Mouse (Mus musculus) G1E (cell line): ENCODE results near the gene Palm2. TPM values are rescaled to one million over a fixed set of nuclear protein-coding genes. Genes with fewer than 3 reads are reported as not detected.

Experiments used
- ATAC-seq: 2 replicates; pipeline ENCODE4 v1.8.0; 2016; ENCODE audit warnings: mild to moderate bottlenecking; ENCODE audit not compliant: insufficient number of reproducible peaks, poor library complexity, low FRiP score, severe bottlenecking; ENCODE audit errors: extremely low read depth
- DNase-seq: peaks from one replicate; pipeline ENCODE4 v3.0.0; 2012; ENCODE audit warnings: low spot score
- H3K27me3 ChIP-seq: 2 replicates; pipeline ENCODE4 v1.6.1; 2012; ENCODE audit warnings: mild to moderate bottlenecking, low read length, inconsistent platforms; ENCODE audit not compliant: insufficient read depth
- H3K36me3 ChIP-seq: replicated peaks from 2 replicates; pipeline ENCODE3; 2012; ENCODE audit warnings: mild to moderate bottlenecking, inconsistent platforms
- H3K4me1 ChIP-seq: 2 replicates; pipeline ENCODE4 v1.6.1; 2012; ENCODE audit warnings: low read depth, low read length, inconsistent platforms, mixed read lengths; ENCODE audit not compliant: insufficient read depth
- H3K4me3 ChIP-seq: 2 replicates; pipeline ENCODE4 v1.5.1; 2012; ENCODE audit warnings: low read depth, mild to moderate bottlenecking, inconsistent platforms, low read length, moderate library complexity, mixed read lengths
- H3K9me3 ChIP-seq: replicated peaks from 2 replicates; pipeline ENCODE4 v1.6.1; 2012; ENCODE audit warnings: inconsistent platforms
- CTCF ChIP-seq: IDR thresholded peaks from 2 replicates; pipeline ENCODE4 v1.5.1; 2012; ENCODE audit warnings: low read depth, low read length, inconsistent platforms, mixed read lengths
- GATA1 ChIP-seq: IDR thresholded peaks from 2 replicates; pipeline ENCODE4 v1.6.1; 2012; ENCODE audit warnings: borderline replicate concordance, low read length, inconsistent platforms, mixed read lengths
- GATA2 ChIP-seq: IDR thresholded peaks from 2 replicates; pipeline ENCODE4 v1.6.1; 2012; ENCODE audit warnings: low read depth, low read length, inconsistent platforms, borderline replicate concordance
- POLR2AphosphoS5 ChIP-seq: IDR thresholded peaks from 2 replicates; pipeline ENCODE4 v1.6.1; 2012; ENCODE audit warnings: low read depth, low read length, inconsistent platforms; ENCODE audit not compliant: insufficient replicate concordance
- TAL1 ChIP-seq: conservative IDR thresholded peaks from 2 replicates; pipeline ENCODE4 v1.6.1; 2012; ENCODE audit warnings: low read depth, low read length, inconsistent platforms, mixed read lengths
- polyA plus RNA-seq: library from polyadenylated mRNA; stranded (reverse); fragments of >175 nt; gene quantifications from 2 replicates; pipeline ENCODE4 v1.2.3, GENCODE M21; 2012
- total RNA-seq, 2 experiments: library from RNA; stranded (forward) in 1 of 2; stranded (reverse) in 1 of 2; fragments of 200-1000 nt in 1 of 2; fragments of >200 nt in 1 of 2; fragmentation: Nextera tagmentation in 1 of 2; gene quantifications; 2 replicates each; pipeline ENCODE4 v1.2.3; 2014 to 2017

The Palm2 gene
- total and polyA plus RNA-seq, 3 experiments = 0.05 TPM; not detected in 2

DNA sequence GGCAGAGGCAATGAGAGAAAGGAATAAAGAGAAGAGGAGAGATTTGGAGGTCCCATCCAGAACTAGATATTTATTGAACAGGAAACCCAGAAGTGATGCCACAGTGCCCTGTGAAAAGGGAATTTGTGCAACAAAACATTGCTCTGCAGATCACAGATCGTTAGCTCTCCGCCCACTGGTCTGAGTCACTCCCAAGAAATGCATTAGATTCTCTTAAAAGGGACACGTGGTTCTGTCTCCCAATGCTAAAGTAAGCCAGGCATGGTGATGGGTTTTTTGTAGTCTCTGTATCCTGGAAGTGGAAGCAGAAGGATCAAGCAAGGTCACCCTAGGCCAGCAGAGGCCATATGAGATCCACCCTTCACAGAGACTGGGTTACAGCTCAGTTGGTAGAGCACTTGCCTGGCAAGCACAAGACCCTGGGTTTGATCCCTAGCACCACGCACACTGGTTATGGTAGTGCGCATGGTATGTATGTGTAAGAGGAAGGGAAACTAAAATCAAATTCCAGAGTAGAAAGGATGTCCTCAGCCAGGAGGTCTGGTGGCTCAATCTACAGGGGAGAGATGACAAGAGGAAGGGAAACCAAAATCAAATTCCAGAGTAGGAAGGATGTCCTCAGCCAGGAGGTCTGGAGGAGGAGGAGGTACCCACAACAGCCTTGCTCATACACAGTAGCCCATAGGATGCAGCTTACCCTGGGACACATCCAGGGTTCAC is 218.3 kb downstream of the Palm2 start:
- H3K27me3 ChIP-seq = no peaks in the 10 kb centered on the region; the same call in 1 of the 2 replicates
- H3K36me3 ChIP-seq = no peaks in the 10 kb centered on the region
- TF ChIP-seq CTCF = no peak
- TF ChIP-seq GATA1 = no peak
- TF ChIP-seq TAL1 = no peak
- TF ChIP-seq GATA2 = no peak
- TF ChIP-seq POLR2AphosphoS5 = no peak
- no peaks in the 10 kb centered on the region for H3K4me1 ChIP-seq
- no peak overlapping the region for H3K4me3 ChIP-seq
- peaks cover 60% of the 10 kb centered on the region for H3K9me3 ChIP-seq
- DNase-seq = no peak
- no peak for ATAC-seq

DNA sequence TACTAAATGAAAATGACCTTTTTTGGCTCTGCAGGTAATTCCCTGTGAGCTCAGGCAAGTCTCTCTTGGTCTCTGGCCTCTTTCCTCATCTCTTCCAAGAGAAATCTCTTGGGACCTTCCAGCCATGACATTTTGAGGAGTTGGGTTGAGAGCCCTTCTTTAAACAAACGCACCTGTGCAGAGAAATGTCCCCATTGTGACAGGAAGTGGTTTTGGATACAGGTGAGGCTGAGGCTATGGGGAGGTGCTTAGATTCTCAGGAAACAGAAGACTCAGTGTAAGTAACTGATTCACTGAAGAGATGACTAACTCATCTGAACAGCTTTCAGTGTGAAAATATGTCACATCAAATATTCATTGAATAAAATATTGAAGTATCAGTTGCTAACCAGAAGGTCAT is 221.9 kb downstream of the Palm2 start:
- DNase-seq (no peak), ATAC-seq (no peak)
- no peaks in the 10 kb centered on the region for H3K36me3 ChIP-seq
- TF ChIP-seq GATA2 (no peak), POLR2AphosphoS5 (no peak), CTCF (no peak), TAL1 (no peak), GATA1 (no peak)
- peaks cover 58% of the 10 kb centered on the region for H3K9me3 ChIP-seq
- no peak overlapping the region for H3K4me3 ChIP-seq
- no peaks in the 10 kb centered on the region for H3K27me3 ChIP-seq
- H3K4me1 ChIP-seq = no peaks in the 10 kb centered on the region

DNA sequence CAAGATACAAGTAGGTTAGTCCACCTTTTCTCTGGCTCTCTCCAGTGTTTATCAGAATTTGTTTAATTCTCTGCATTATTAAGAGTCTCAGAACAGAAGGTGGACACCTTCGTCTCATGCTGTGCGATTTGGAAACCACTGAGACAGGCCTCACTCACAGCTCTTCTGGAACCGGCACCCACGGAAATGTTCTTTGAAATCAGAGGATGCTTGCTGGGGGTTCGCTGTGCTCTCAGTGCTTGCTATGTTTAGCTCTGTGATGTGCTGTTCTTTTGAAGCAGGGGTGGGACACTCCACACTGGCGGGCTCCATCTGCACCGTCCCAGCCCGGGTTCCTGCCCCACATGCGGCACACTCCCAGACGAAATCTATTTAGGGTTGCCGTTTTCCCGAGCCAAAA is 222.3 kb downstream of the Palm2 start:
- Histone ChIP-seq H3K4me1 (no peaks in the 10 kb centered on the region), H3K9me3 (peaks cover 57% of the 10 kb centered on the region), H3K27me3 (no peaks in the 10 kb centered on the region), H3K4me3 (no peak overlapping the region), H3K36me3 (no peaks in the 10 kb centered on the region)
- TF ChIP-seq POLR2AphosphoS5 (no peak), GATA1 (no peak), CTCF (no peak), TAL1 (no peak), GATA2 (no peak)
- ATAC-seq (no peak), DNase-seq (no peak)

DNA sequence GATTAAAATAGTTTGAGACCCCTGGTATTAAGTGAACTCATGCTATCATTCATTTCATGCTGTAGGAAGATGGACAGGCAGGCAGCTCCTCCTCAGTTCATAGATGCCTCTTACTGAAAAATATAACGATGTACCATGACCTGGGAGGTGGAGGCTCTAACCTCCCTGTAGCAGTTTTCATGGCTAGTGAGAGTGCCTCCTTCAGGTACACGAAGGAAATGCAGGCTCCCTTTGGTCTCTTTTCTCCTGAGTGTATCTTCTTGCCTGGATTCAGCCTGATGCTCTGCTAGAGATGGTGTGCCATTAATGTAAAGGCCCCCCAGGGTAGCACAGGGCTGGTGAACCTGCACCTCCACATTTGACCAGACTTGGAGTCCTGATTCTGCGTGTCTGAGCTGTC is 222.8 kb downstream of the Palm2 start:
- no peak for DNase-seq
- H3K36me3 ChIP-seq = no peaks in the 10 kb centered on the region
- no peaks in the 10 kb centered on the region for H3K27me3 ChIP-seq
- TF ChIP-seq TAL1 = no peak
- no peak for TF ChIP-seq GATA1
- TF ChIP-seq GATA2 = no peak
- TF ChIP-seq CTCF = no peak
- TF ChIP-seq POLR2AphosphoS5 = no peak
- no peak overlapping the region for H3K4me3 ChIP-seq
- no peaks in the 10 kb centered on the region for H3K4me1 ChIP-seq
- no peak for ATAC-seq
- peaks cover 52% of the 10 kb centered on the region for H3K9me3 ChIP-seq

DNA sequence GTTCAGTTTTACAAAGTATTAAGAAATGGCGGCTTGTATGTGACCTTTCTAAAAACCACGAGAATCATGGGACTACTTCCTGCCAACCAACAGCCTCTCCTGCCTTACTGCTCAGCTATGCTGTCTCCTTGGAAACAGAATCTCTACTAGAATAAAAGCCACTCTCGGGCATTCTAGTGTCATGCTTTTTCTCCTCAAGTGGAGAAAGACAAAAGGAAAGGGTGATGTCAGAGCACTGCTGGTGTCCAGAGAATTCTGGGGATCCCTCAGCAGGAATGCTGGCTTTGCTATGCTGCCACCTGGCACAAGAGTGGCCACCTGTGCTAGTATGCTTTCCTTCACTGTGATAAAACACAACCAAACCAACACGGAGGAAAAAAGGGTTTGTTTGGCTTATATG is 226.4 kb downstream of the Palm2 start:
- Histone ChIP-seq H3K36me3 (no peaks in the 10 kb centered on the region), H3K27me3 (no peaks in the 10 kb centered on the region), H3K4me3 (no peak overlapping the region), H3K9me3 (peaks cover 54% of the 10 kb centered on the region), H3K4me1 (no peaks in the 10 kb centered on the region)
- ATAC-seq = no peak
- DNase-seq = no peak
- TF ChIP-seq TAL1 = no peak
- no peak for TF ChIP-seq POLR2AphosphoS5
- no peak for TF ChIP-seq CTCF
- TF ChIP-seq GATA1 = no peak
- no peak for TF ChIP-seq GATA2

DNA sequence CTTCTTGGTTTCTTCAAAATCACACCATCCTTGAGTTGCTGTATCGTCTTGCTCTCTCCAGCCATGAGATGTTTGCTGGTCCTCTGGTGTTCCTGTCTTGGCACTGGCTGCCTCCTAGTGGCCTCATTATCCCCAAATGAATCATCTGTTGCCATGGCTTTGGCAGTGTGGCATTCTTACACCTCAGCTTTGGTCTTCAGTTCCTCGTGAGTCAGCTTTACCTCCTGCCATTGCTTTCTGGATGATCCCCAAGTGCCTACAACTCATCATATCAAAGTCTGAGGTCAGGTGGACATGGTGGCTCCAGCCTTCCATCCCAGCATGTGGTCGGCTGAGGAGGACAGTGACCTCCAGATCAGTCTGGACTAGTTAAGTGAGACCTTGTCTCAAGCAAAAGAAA is 232.1 kb downstream of the Palm2 start:
- H3K27me3 ChIP-seq = no peaks in the 10 kb centered on the region
- no peak overlapping the region for H3K4me3 ChIP-seq
- ATAC-seq (no peak), DNase-seq (no peak)
- TF ChIP-seq GATA1 (no peak), GATA2 (no peak), CTCF (no peak), POLR2AphosphoS5 (no peak), TAL1 (no peak)
- H3K36me3 ChIP-seq = no peaks in the 10 kb centered on the region
- peaks cover 60% of the 10 kb centered on the region for H3K9me3 ChIP-seq
- H3K4me1 ChIP-seq = no peaks in the 10 kb centered on the region
